Mouse (Mus musculus): ENCODE results near the gene Fgfr2.

DNA sequence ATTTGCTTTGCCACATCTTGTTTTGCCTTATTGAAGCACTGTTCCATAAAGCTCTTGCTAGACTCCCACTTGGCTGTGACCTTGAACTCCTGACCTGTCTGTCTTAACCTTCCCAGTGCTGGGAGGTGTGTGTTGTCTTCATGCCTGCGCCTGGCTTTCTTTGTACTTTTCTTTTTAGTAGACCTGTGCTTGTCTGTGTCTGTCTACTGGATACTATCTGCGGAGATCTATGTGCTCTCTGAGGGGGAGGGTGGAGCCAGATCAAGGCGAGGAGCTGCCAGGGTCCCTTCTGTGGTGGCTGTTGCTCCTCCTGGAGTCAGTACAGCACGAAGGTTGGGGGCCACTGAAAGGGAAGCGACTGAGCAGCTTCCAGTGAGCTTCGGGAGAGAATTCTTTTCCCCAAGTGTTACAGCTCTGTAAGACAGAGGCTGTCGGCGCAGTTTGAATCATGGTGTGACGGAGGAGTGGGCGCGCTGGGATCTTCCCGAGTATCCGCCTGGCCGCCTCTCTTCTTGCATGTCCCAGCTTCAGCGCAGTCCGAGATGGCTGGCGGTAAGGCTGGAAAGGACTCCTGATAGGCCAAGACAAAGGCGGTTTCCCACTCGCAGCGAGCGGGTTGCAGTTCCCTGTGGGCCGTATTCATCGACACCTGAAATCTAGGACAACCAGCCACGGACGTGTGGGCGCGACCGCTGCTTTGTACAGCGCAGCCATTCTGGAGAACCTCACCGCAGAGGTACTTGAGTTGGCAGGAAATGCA, 2356.6 kb downstream of the Fgfr2 start:
- TF ChIP-seq POLR2A (IDR thresholded peaks at IDR 0.05; ENCODE audit: low read depth, low read length): no peak
- TF ChIP-seq CTCF (conservative IDR thresholded peaks at IDR 0.05; ENCODE audit: insufficient read depth, insufficient read length, low read depth, low read length): no peak

Measured in kidney, adult 2 months (tissue).